Mouse (Mus musculus) adrenal gland (tissue): ENCODE data around the gene Zranb1.

ENCODE experiments used
- intact Hi-C: fragments of 180-260 bp; cut with DNase I; formaldehyde crosslinking; loops from one replicate; pipeline ENCODE4 v1.15.1; 2025

The Zranb1 gene

GRCm38 (mm10) chr7:133029496-133030047, 98.6 kb downstream of the Zranb1 start:
- intact Hi-C loops: loop anchor here (5.0 to 10.0 kb wide), 2 partner anchors 93 to 605 kb away; partner anchors contain the start of genes Ctbp2, Edrf1 and Fgfr2

GRCm38 (mm10) chr7:133032589-133033203, 101.8 kb downstream of the Zranb1 start:
- intact Hi-C loops: loop anchor here (5.0 to 10.0 kb wide), 2 partner anchors 90 to 602 kb away; partner anchors contain the start of genes Ctbp2, Edrf1 and Fgfr2

- intact Hi-C loops: loop anchor here (5.0 to 10.0 kb wide), 2 partner anchors 41 to 599 kb away; partner anchors contain the start of gene Edrf1
Observed at GRCm38 (mm10) chr7:133035901-133036300, 105.0 kb downstream of the Zranb1 start.
